In genomic region chr11:87920966-87921365, GRCm38 (mm10) we compare ENCODE assay signal across 11 mouse cellular contexts. TPM values are rescaled to one million over a fixed set of nuclear protein-coding genes. Genes with fewer than 3 reads are reported as not detected.
DNase-seq lines count a peak whose midpoint lies in the region; ATAC-seq and TF ChIP-seq lines count a peak whose summit lies in the region.
"Had no signal": no experiment of that assay in that cellular context is flagged by ENCODE, and none has a peak within 500 bp of the region (broad histone marks: within the 10 kb centered on the region; RNA-seq: fewer than 3 reads in every experiment).

Gene Olfr464, minus strand, starts transcription at chr11:87920967.

- no peaks in the 10 kb centered on the region for H3K4me1 ChIP-seq in embryonic facial prominence, embryonic 11.5 days (ENCODE audit: control insufficient read depth, insufficient read depth, low read length)
- no peaks in the 10 kb centered on the region for H3K4me1 ChIP-seq in cerebellum, adult 2 months (ENCODE audit: control insufficient read depth, insufficient read depth, low read length)

- intact Hi-C loops in gastrocnemius, postnatal 14 days (cut with DNase I; ENCODE audit: low total_unique reads), result no loop called here

- no peak for ATAC-seq in embryonic facial prominence, embryonic 11.5 days (replicated peaks; ENCODE audit: insufficient number of reproducible peaks, low FRiP score, low TSS enrichment, low read depth)
- ATAC-seq: Patski had no signal

- H3K9ac ChIP-seq in embryonic facial prominence, embryonic 11.5 days (replicated peaks; ENCODE audit: low read length), result no peak within 1 kb of the TSS

- no peak for TF ChIP-seq CTCF in cerebellum, adult 2 months (IDR thresholded peaks at IDR 0.05; ENCODE audit: borderline replicate concordance, insufficient read depth, low read depth, low read length)

- no peak within 1 kb of the TSS for H3K4me2 ChIP-seq in embryonic facial prominence, embryonic 11.5 days (ENCODE audit: low read depth, low read length)

- no peaks in the 10 kb centered on the region for H3K27me3 ChIP-seq in embryonic facial prominence, embryonic 11.5 days (ENCODE audit: control insufficient read depth, insufficient read depth, low read length)
- no peaks in the 10 kb centered on the region for H3K27me3 ChIP-seq in cerebellum, adult 2 months (ENCODE audit: control insufficient read depth, insufficient read depth, low read length)

- TF ChIP-seq POLR2A in cerebellum, adult 2 months (IDR thresholded peaks at IDR 0.05; ENCODE audit: borderline replicate concordance, insufficient read depth, low read length), result no peak

- no peaks in the 10 kb centered on the region for H3K36me3 ChIP-seq in embryonic facial prominence, embryonic 11.5 days (replicated peaks; ENCODE audit: control insufficient read depth, insufficient read depth, low read depth, low read length)

- peak; percentile 13 for DNase-seq in gastrocnemius, postnatal 14 days
- no peak for DNase-seq in gastrocnemius, postnatal 4 days (ENCODE audit: low spot score in 2 of 2)
- DNase-seq in ovary, postnatal 36 days (ENCODE audit: low spot score), result peak; percentile 42
- DNase-seq in ovary, postnatal 10 days (ENCODE audit: low spot score), result no peak
- DNase-seq in embryonic facial prominence, embryonic 11.5 days (ENCODE audit: low spot score), result peak; percentile 77
- DNase-seq in thymus, postnatal 25 days, result peak; percentile 30
- DNase-seq in adipocyte (ENCODE audit: low spot score), result no peak
- no peak for DNase-seq in cerebellum, adult 2 months
- DNase-seq: kidney, adult 8-10 months had no signal

- 28% methylated on average over 5 of the region's 5 CpGs for WGBS in embryonic facial prominence, embryonic 11.5 days
- WGBS in cerebellum, adult 2 months, result 37% methylated on average over 5 of the region's 5 CpGs

- no peaks in the 10 kb centered on the region for H3K9me3 ChIP-seq in embryonic facial prominence, embryonic 11.5 days (replicated peaks; ENCODE audit: control insufficient read depth, low read length)

- no peak within 1 kb of the TSS for H3K4me3 ChIP-seq in embryonic facial prominence, embryonic 11.5 days (ENCODE audit: low read depth, low read length)
- H3K4me3 ChIP-seq in cerebellum, adult 2 months (replicated peaks; ENCODE audit: insufficient read depth, low read depth, low read length), result no peak within 1 kb of the TSS

- H3K27ac ChIP-seq in embryonic facial prominence, embryonic 11.5 days (replicated peaks; ENCODE audit: low read depth, low read length), result no peak within 1 kb of the TSS
- H3K27ac ChIP-seq in cerebellum, adult 2 months (ENCODE audit: insufficient read depth, low read length), result no peak within 1 kb of the TSS

RNA-seq across cellular contexts. Expression of gene Olfr464, which starts in this region (rescaled TPM):
- not detected for total RNA-seq in gastrocnemius, postnatal 14 days (2021)
- not detected for total RNA-seq in gastrocnemius, postnatal 4 days (2021)
- polyA plus RNA-seq in embryonic facial prominence, embryonic 11.5 days (2014; fragmentation: Nextera tagmentation; extraction: Ambion mirVana), result not detected in 2 replicates
- polyA plus RNA-seq in cerebellum, adult 2 months (2012; rRNA removed), result not detected in 2 replicates
- polyA plus RNA-seq: Patski; testis, adult 2 months had no signal

Comparison
In these comparisons a context has a peak if more than half of its experiments do, and no peak if none do; other contexts are left out.
1. DNase-seq: peak in ovary, postnatal 36 days (single experiment) and thymus, postnatal 25 days (single experiment); none in gastrocnemius, postnatal 4 days (0 of 2), ovary, postnatal 10 days (single experiment), adipocyte (single experiment) and cerebellum, adult 2 months (0 of 2).
2. Peak in DNase-seq in gastrocnemius, postnatal 14 days; RNA of the gene not detected or under 1 TPM.
3. Peak in DNase-seq in embryonic facial prominence, embryonic 11.5 days; RNA of the gene not detected or under 1 TPM.